Mouse (Mus musculus): ENCODE measurements around the gene Dohh. TPM values are rescaled to one million over a fixed set of nuclear protein-coding genes. Genes with fewer than 3 reads are reported as not detected.
A peak's percentile ranks its signal among the peaks of the same experiment; 100 is the strongest.

Dohh gene
- polyA plus RNA-seq, 1 experiment from 2014 or later: 61.0 TPM

DNA sequence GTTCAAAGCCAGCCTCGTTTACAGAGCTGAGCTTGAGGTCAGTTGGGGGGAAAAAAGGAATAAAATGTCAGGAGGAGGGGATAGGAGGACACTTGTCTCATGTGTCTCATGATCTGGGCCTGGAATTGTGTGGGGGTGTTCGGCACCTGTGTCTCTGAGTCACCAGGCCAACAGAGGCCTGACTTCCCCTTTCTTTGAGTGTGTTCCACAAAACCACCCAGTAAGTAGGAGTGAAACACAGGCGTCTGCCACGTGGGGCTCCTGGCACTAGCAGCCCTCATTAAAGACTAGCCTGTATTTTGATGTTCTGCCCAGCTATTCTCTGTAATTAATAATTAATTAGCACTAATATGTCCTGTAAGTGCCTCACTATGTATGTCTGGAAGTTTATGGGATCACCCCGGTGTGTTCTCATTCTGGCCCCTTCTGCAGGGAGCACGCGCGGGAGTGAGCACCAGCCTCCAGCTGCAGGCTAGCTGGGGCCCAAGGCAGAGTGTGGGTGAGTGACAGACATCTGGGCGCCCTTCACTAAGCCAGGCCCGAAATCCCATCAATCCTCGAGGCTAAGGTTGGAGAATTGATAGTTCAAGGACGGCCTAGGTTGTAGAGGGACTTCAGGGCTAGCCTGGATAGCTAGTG, 27.8 kb upstream of the Dohh start:
- Histone ChIP-seq H3K27ac (ENCODE audit: low read depth, low read length) (no peak overlapping the region), H3K4me2 (ENCODE audit: low read depth, low read length, severe bottlenecking) (peak overlapping the region; percentile 99; the same call in 1 of the 2 replicates), H3K27me3 (ENCODE audit: control insufficient read depth, insufficient read depth, low read length) (peaks cover 5% of the 10 kb centered on the region; the same call in 1 of the 2 replicates), H3K4me3 (ENCODE audit: low read depth, low read length) (no peak overlapping the region; the same call in 1 of the 2 replicates), H3K4me1 (replicated peaks; ENCODE audit: control insufficient read depth, insufficient read depth, low read length) (peaks cover 7% of the 10 kb centered on the region; the same call in 1 of the 2 replicates), H3K36me3 (ENCODE audit: control insufficient read depth, insufficient read depth, low read length) (no peaks in the 10 kb centered on the region), H3K9ac (ENCODE audit: low read length) (no peak overlapping the region), H3K9me3 (ENCODE audit: control insufficient read depth, low read length) (no peaks in the 10 kb centered on the region)
- 60% methylated on average over 12 of the region's 12 CpGs for WGBS
- ATAC-seq (replicated peaks; ENCODE audit: low FRiP score) (no peak), DNase-seq (ENCODE audit: low spot score) (no peak)

- H3K4me1 ChIP-seq (replicated peaks; ENCODE audit: control insufficient read depth, insufficient read depth, low read length): peaks cover 7% of the 10 kb centered on the region; the same call in 1 of the 2 replicates
- peak within 1 kb of the TSS; percentile 64 for H3K9ac ChIP-seq (ENCODE audit: low read length)
- H3K27ac ChIP-seq (ENCODE audit: low read depth, low read length): no peak within 1 kb of the TSS
- DNase-seq (ENCODE audit: low spot score): peak; percentile 93
- H3K4me2 ChIP-seq (ENCODE audit: low read depth, low read length, severe bottlenecking): peak within 1 kb of the TSS; percentile 99
- ATAC-seq (replicated peaks; ENCODE audit: low FRiP score): peak; percentile 92
- no peaks in the 10 kb centered on the region for H3K9me3 ChIP-seq (ENCODE audit: control insufficient read depth, low read length)
- H3K36me3 ChIP-seq (ENCODE audit: control insufficient read depth, insufficient read depth, low read length): no peaks in the 10 kb centered on the region
- H3K4me3 ChIP-seq (ENCODE audit: low read depth, low read length): peak within 1 kb of the TSS; percentile 64
- 2% methylated on average over 78 of the region's 79 CpGs for WGBS
- H3K27me3 ChIP-seq (ENCODE audit: control insufficient read depth, insufficient read depth, low read length): peaks cover 5% of the 10 kb centered on the region; the same call in 1 of the 2 replicates
Measured at GRCm38 (mm10) chr10:81356991-81357844, 27.0 kb upstream of the Dohh start, which contains the start of gene Mfsd12. Mfsd12 (plus strand) TSS chr10:81357491.

- WGBS: 36% methylated on average over 4 of the region's 4 CpGs
- no peak overlapping the region for H3K27ac ChIP-seq (ENCODE audit: low read depth, low read length)
- H3K4me1 ChIP-seq (replicated peaks; ENCODE audit: control insufficient read depth, insufficient read depth, low read length): peaks cover 8% of the 10 kb centered on the region; the same call in 1 of the 2 replicates
Measured at GRCm38 (mm10) chr10:81358209-81358608, 26.0 kb upstream of the Dohh start.

GRCm38 (mm10) chr10:81358841-81359240, 25.4 kb upstream of the Dohh start:
- Histone ChIP-seq H3K9ac (ENCODE audit: low read length) (no peak overlapping the region), H3K27me3 (ENCODE audit: control insufficient read depth, insufficient read depth, low read length) (peaks cover 15% of the 10 kb centered on the region), H3K4me2 (ENCODE audit: low read depth, low read length, severe bottlenecking) (no peak overlapping the region), H3K36me3 (ENCODE audit: control insufficient read depth, insufficient read depth, low read length) (no peaks in the 10 kb centered on the region), H3K9me3 (ENCODE audit: control insufficient read depth, low read length) (no peaks in the 10 kb centered on the region), H3K4me1 (replicated peaks; ENCODE audit: control insufficient read depth, insufficient read depth, low read length) (peaks cover 14% of the 10 kb centered on the region; the same call in 1 of the 2 replicates), H3K27ac (ENCODE audit: low read depth, low read length) (no peak overlapping the region), H3K4me3 (ENCODE audit: low read depth, low read length) (no peak overlapping the region)
- ATAC-seq (replicated peaks; ENCODE audit: low FRiP score) (no peak), DNase-seq (ENCODE audit: low spot score) (no peak)
- 55% methylated on average over 1 of the region's 1 CpGs for WGBS

More at GRCm38 (mm10) chr10:81358209-81358608, 26.0 kb upstream of the Dohh start:
- no peaks in the 10 kb centered on the region for H3K36me3 ChIP-seq (ENCODE audit: control insufficient read depth, insufficient read depth, low read length)
- ATAC-seq (replicated peaks; ENCODE audit: low FRiP score) (no peak; the same call in 1 of the 2 replicates), DNase-seq (ENCODE audit: low spot score) (no peak)
- no peaks in the 10 kb centered on the region for H3K9me3 ChIP-seq (ENCODE audit: control insufficient read depth, low read length)
- peaks cover 10% of the 10 kb centered on the region; the same call in 1 of the 2 replicates for H3K27me3 ChIP-seq (ENCODE audit: control insufficient read depth, insufficient read depth, low read length)
- H3K9ac ChIP-seq (ENCODE audit: low read length): peak overlapping the region; percentile 64
- H3K4me3 ChIP-seq (ENCODE audit: low read depth, low read length): peak overlapping the region; percentile 64
- peak overlapping the region; percentile 99 for H3K4me2 ChIP-seq (ENCODE audit: low read depth, low read length, severe bottlenecking)

- no peak for DNase-seq (ENCODE audit: low spot score)
- no peak overlapping the region for H3K4me2 ChIP-seq (ENCODE audit: low read depth, low read length, severe bottlenecking)
- WGBS: 71% methylated on average over 8 of the region's 8 CpGs
- peaks cover 24% of the 10 kb centered on the region for H3K27me3 ChIP-seq (ENCODE audit: control insufficient read depth, insufficient read depth, low read length)
- no peak overlapping the region for H3K9ac ChIP-seq (ENCODE audit: low read length)
- peaks cover 30% of the 10 kb centered on the region for H3K4me1 ChIP-seq (replicated peaks; ENCODE audit: control insufficient read depth, insufficient read depth, low read length)
- H3K9me3 ChIP-seq (ENCODE audit: control insufficient read depth, low read length): no peaks in the 10 kb centered on the region
- H3K36me3 ChIP-seq (ENCODE audit: control insufficient read depth, insufficient read depth, low read length): no peaks in the 10 kb centered on the region
- no peak overlapping the region for H3K4me3 ChIP-seq (ENCODE audit: low read depth, low read length)
- ATAC-seq (replicated peaks; ENCODE audit: low FRiP score): no peak
- H3K27ac ChIP-seq (ENCODE audit: low read depth, low read length): no peak overlapping the region
Measured at GRCm38 (mm10) chr10:81360721-81361120, 23.5 kb upstream of the Dohh start.

DNA sequence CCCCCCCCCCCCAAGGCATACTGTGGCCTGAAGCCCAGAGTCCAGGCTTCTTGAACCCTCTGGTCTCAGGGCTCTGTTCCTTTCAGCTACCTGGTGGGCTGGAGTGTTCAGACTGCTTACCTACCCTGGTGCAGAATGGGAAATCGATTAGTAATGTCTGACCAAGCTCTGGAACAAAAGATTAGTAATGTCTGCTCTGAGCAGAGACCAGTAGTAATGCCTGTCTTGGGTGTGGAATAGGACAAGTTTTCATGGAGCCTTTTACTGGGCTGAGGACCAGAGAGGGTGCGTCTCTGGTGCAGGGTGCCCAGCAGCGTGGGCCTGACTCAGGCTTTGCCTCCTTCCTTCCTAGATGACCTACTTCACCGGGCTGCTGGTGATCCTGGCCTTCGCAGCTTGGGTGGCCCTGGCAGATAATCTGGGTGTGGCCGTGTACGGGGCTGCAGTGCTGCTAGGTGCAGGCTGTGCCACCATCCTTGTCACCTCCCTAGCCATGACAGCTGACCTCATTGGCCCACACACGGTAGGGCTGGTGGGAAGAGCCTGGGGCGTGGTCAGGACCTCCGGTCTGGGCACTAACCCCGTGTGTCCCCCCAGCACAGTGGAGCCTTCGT, 21.8 kb upstream of the Dohh start:
- ATAC-seq (replicated peaks; ENCODE audit: low FRiP score): no peak
- WGBS: 73% methylated on average over 12 of the region's 12 CpGs
- peaks cover 5% of the 10 kb centered on the region; the same call in 1 of the 2 replicates for H3K36me3 ChIP-seq (ENCODE audit: control insufficient read depth, insufficient read depth, low read length)
- H3K4me3 ChIP-seq (ENCODE audit: low read depth, low read length): no peak overlapping the region
- H3K9me3 ChIP-seq (ENCODE audit: control insufficient read depth, low read length): no peaks in the 10 kb centered on the region
- peaks cover 36% of the 10 kb centered on the region for H3K4me1 ChIP-seq (replicated peaks; ENCODE audit: control insufficient read depth, insufficient read depth, low read length)
- no peak overlapping the region for H3K9ac ChIP-seq (ENCODE audit: low read length)
- no peak overlapping the region for H3K27ac ChIP-seq (ENCODE audit: low read depth, low read length)
- no peak overlapping the region for H3K4me2 ChIP-seq (ENCODE audit: low read depth, low read length, severe bottlenecking)
- no peak for DNase-seq (ENCODE audit: low spot score)
- H3K27me3 ChIP-seq (ENCODE audit: control insufficient read depth, insufficient read depth, low read length): peaks cover 19% of the 10 kb centered on the region

- ATAC-seq (replicated peaks; ENCODE audit: low FRiP score): 0 out of 2 replicates have a peak, but pooled peaks have one; percentile 3
- Histone ChIP-seq H3K4me3 (ENCODE audit: low read depth, low read length) (peak overlapping the region; percentile 24), H3K27ac (ENCODE audit: low read depth, low read length) (no peak overlapping the region), H3K36me3 (ENCODE audit: control insufficient read depth, insufficient read depth, low read length) (peaks cover 17% of the 10 kb centered on the region), H3K9ac (ENCODE audit: low read length) (peak overlapping the region; percentile 47), H3K4me1 (replicated peaks; ENCODE audit: control insufficient read depth, insufficient read depth, low read length) (peaks cover 36% of the 10 kb centered on the region), H3K27me3 (ENCODE audit: control insufficient read depth, insufficient read depth, low read length) (peaks cover 19% of the 10 kb centered on the region), H3K4me2 (ENCODE audit: low read depth, low read length, severe bottlenecking) (peak overlapping the region; percentile 53), H3K9me3 (ENCODE audit: control insufficient read depth, low read length) (no peaks in the 10 kb centered on the region)
- DNase-seq (ENCODE audit: low spot score): no peak
- 8% methylated on average over 54 of the region's 54 CpGs for whole genome bisulfite sequencing
Measured at GRCm38 (mm10) chr10:81363436-81364346, 20.5 kb upstream of the Dohh start.
